Mouse (Mus musculus) midbrain, embryonic 15.5 days (tissue): ENCODE measurements around the gene Rbm44. TPM values are rescaled to one million over a fixed set of nuclear protein-coding genes. Genes with fewer than 3 reads are reported as not detected.
A peak's percentile ranks its signal among the peaks of the same experiment; 100 is the strongest.

Source experiments
- ATAC-seq: fragments of 200-750 bp; cut with Nextera tagmentation; replicated peaks from 2 replicates; pipeline ENCODE4 v1.8.0; 2017; ENCODE audit warnings: moderate TSS enrichment
- H3K27ac ChIP-seq: fragments of 300-500 bp; sonication (generic); 2 replicates; pipeline ENCODE4 v1.5.1; 2015; ENCODE audit warnings: mild to moderate bottlenecking, inconsistent platforms
- H3K27me3 ChIP-seq: fragments of 300-500 bp; sonication (generic); replicated peaks from 2 replicates; pipeline ENCODE4 v1.6.1; 2015; ENCODE audit warnings: inconsistent platforms
- H3K36me3 ChIP-seq: fragments of 300-500 bp; sonication (generic); replicated peaks from 2 replicates; pipeline ENCODE4 v1.6.1; 2015; ENCODE audit warnings: inconsistent platforms
- H3K4me1 ChIP-seq: fragments of 300-500 bp; sonication (generic); 2 replicates; pipeline ENCODE4 v1.6.1; 2015; ENCODE audit warnings: inconsistent platforms
- H3K4me2 ChIP-seq: fragments of 300-500 bp; sonication (generic); 2 replicates; pipeline ENCODE4 v1.6.1; 2015; ENCODE audit warnings: inconsistent platforms, mild to moderate bottlenecking, moderate library complexity
- H3K4me3 ChIP-seq: fragments of 300-500 bp; sonication (generic); 2 replicates; pipeline ENCODE4 v1.5.1; 2015; ENCODE audit warnings: mild to moderate bottlenecking, inconsistent platforms
- H3K9ac ChIP-seq: fragments of 300-500 bp; sonication (generic); 2 replicates; pipeline ENCODE4 v1.6.1; 2015; ENCODE audit warnings: mild to moderate bottlenecking, inconsistent platforms
- H3K9me3 ChIP-seq: fragments of 300-500 bp; sonication (generic); 2 replicates; pipeline ENCODE4 v1.6.1; 2016; ENCODE audit warnings: inconsistent platforms
- WGBS: fragments of 180-500 bp; shearing (Covaris S2); methylation state at CpG from one replicate; pipeline ENCODE4 v1.1.7; 2015; ENCODE audit warnings: mixed read lengths; 5-methylcytosine and 5-hydroxymethylcytosine counted together
- polyA plus RNA-seq: library from polyadenylated mRNA; unstranded; fragments of >200 nt; fragmentation: Nextera tagmentation; extraction: Ambion mirVana; gene quantifications from 2 replicates; pipeline ENCODE4 v1.2.1, GENCODE M21; 2015

Rbm44 gene
- polyA plus RNA-seq, 1 experiment from 2014 or later: 0.15 TPM

- 5% methylated on average over 14 of the region's 14 CpGs for WGBS
- ATAC-seq: 0 out of 2 replicates have a peak, but pooled peaks have one; percentile 37
- peak overlapping the region; percentile 75 for H3K4me2 ChIP-seq
- H3K27ac ChIP-seq: no peak overlapping the region
- H3K9ac ChIP-seq: peak overlapping the region; percentile 34
- H3K4me3 ChIP-seq: peak overlapping the region; percentile 38
- H3K27me3 ChIP-seq: peaks cover 19% of the 10 kb centered on the region
- H3K9me3 ChIP-seq: no peaks in the 10 kb centered on the region
- no peaks in the 10 kb centered on the region for H3K36me3 ChIP-seq
- peaks cover 20% of the 10 kb centered on the region for H3K4me1 ChIP-seq
Measured at GRCm38 (mm10) chr1:91180174-91180565, 35.3 kb downstream of the Rbm44 start.

- no peak for ATAC-seq
- no peaks in the 10 kb centered on the region for H3K36me3 ChIP-seq
- H3K4me1 ChIP-seq: peaks cover 20% of the 10 kb centered on the region
- H3K9ac ChIP-seq: no peak overlapping the region
- no peak overlapping the region for H3K27ac ChIP-seq
- H3K4me3 ChIP-seq: no peak overlapping the region
- no peaks in the 10 kb centered on the region for H3K9me3 ChIP-seq
- 78% methylated on average over 6 of the region's 6 CpGs for WGBS
- no peak overlapping the region for H3K4me2 ChIP-seq
- peaks cover 19% of the 10 kb centered on the region for H3K27me3 ChIP-seq
Measured at GRCm38 (mm10) chr1:91180723-91181122, 35.8 kb downstream of the Rbm44 start.

- Histone ChIP-seq H3K27ac (no peak overlapping the region), H3K9me3 (no peaks in the 10 kb centered on the region), H3K4me2 (no peak overlapping the region), H3K9ac (no peak overlapping the region), H3K4me1 (peaks cover 20% of the 10 kb centered on the region), H3K27me3 (peaks cover 19% of the 10 kb centered on the region), H3K4me3 (no peak overlapping the region), H3K36me3 (no peaks in the 10 kb centered on the region)
- no peak for ATAC-seq
- WGBS: 50% methylated on average over 5 of the region's 5 CpGs
Measured at GRCm38 (mm10) chr1:91181261-91181660, 36.4 kb downstream of the Rbm44 start.

- H3K36me3 ChIP-seq: no peaks in the 10 kb centered on the region
- H3K4me1 ChIP-seq: peaks cover 20% of the 10 kb centered on the region
- ATAC-seq: no peak
- peak overlapping the region; percentile 7; the same call in 1 of the 2 replicates for H3K4me2 ChIP-seq
- peaks cover 19% of the 10 kb centered on the region for H3K27me3 ChIP-seq
- H3K4me3 ChIP-seq: no peak overlapping the region
- no peak overlapping the region for H3K9ac ChIP-seq
- H3K27ac ChIP-seq: no peak overlapping the region
- no peaks in the 10 kb centered on the region for H3K9me3 ChIP-seq
- WGBS: 43% methylated on average over 12 of the region's 12 CpGs
Measured at GRCm38 (mm10) chr1:91181784-91182450, 37.0 kb downstream of the Rbm44 start.

GRCm38 (mm10) chr1:91183305-91183704 lies 38.4 kb downstream of the Rbm44 start:
- no peak for ATAC-seq
- H3K4me2 ChIP-seq: no peak overlapping the region
- H3K4me3 ChIP-seq: no peak overlapping the region
- H3K4me1 ChIP-seq: peaks cover 20% of the 10 kb centered on the region
- peaks cover 19% of the 10 kb centered on the region for H3K27me3 ChIP-seq
- H3K27ac ChIP-seq: no peak overlapping the region
- H3K36me3 ChIP-seq: no peaks in the 10 kb centered on the region
- H3K9me3 ChIP-seq: no peaks in the 10 kb centered on the region
- WGBS: 82% methylated on average over 10 of the region's 10 CpGs
- no peak overlapping the region for H3K9ac ChIP-seq

GRCm38 (mm10) chr1:91186677-91187076 lies 41.8 kb downstream of the Rbm44 start:
- H3K4me3 ChIP-seq: no peak overlapping the region
- no peak overlapping the region for H3K4me2 ChIP-seq
- H3K27me3 ChIP-seq: no peaks in the 10 kb centered on the region
- no peak overlapping the region for H3K27ac ChIP-seq
- no peaks in the 10 kb centered on the region for H3K36me3 ChIP-seq
- WGBS: 91% methylated on average over 6 of the region's 6 CpGs
- H3K9ac ChIP-seq: no peak overlapping the region
- ATAC-seq: no peak
- H3K4me1 ChIP-seq: 0 out of 2 replicates have a peak, but pooled peaks cover 4% of the 10 kb centered on the region
- no peaks in the 10 kb centered on the region for H3K9me3 ChIP-seq

- Histone ChIP-seq H3K9me3 (no peaks in the 10 kb centered on the region), H3K4me2 (no peak overlapping the region), H3K36me3 (no peaks in the 10 kb centered on the region), H3K27ac (no peak overlapping the region), H3K9ac (no peak overlapping the region), H3K4me3 (no peak overlapping the region), H3K27me3 (no peaks in the 10 kb centered on the region), H3K4me1 (0 out of 2 replicates have a peak, but pooled peaks cover 2% of the 10 kb centered on the region)
- ATAC-seq: no peak
- WGBS: 90% methylated on average over 5 of the region's 5 CpGs
Measured at GRCm38 (mm10) chr1:91187315-91187714, 42.4 kb downstream of the Rbm44 start.

GRCm38 (mm10) chr1:91187786-91188640 lies 43.1 kb downstream of the Rbm44 start:
- no peak overlapping the region for H3K4me2 ChIP-seq
- no peaks in the 10 kb centered on the region for H3K4me1 ChIP-seq
- WGBS: 86% methylated on average over 7 of the region's 7 CpGs
- H3K27ac ChIP-seq: no peak overlapping the region
- no peak for ATAC-seq
- H3K9me3 ChIP-seq: no peaks in the 10 kb centered on the region
- H3K4me3 ChIP-seq: no peak overlapping the region
- no peaks in the 10 kb centered on the region for H3K36me3 ChIP-seq
- no peaks in the 10 kb centered on the region for H3K27me3 ChIP-seq
- no peak overlapping the region for H3K9ac ChIP-seq

- H3K27ac ChIP-seq: no peak overlapping the region
- H3K27me3 ChIP-seq: no peaks in the 10 kb centered on the region
- H3K4me2 ChIP-seq: no peak overlapping the region
- no peaks in the 10 kb centered on the region for H3K9me3 ChIP-seq
- no peaks in the 10 kb centered on the region for H3K4me1 ChIP-seq
- H3K4me3 ChIP-seq: no peak overlapping the region
- no peak overlapping the region for H3K9ac ChIP-seq
- WGBS: 91% methylated on average over 10 of the region's 10 CpGs
- no peak for ATAC-seq
- no peaks in the 10 kb centered on the region for H3K36me3 ChIP-seq
Measured at GRCm38 (mm10) chr1:91188851-91189460, 44.1 kb downstream of the Rbm44 start.

GRCm38 (mm10) chr1:91192184-91192583 lies 47.3 kb downstream of the Rbm44 start:
- Histone ChIP-seq H3K27ac (no peak overlapping the region), H3K27me3 (no peaks in the 10 kb centered on the region), H3K9me3 (no peaks in the 10 kb centered on the region), H3K4me2 (no peak overlapping the region), H3K4me3 (no peak overlapping the region), H3K4me1 (no peaks in the 10 kb centered on the region), H3K36me3 (no peaks in the 10 kb centered on the region), H3K9ac (no peak overlapping the region)
- ATAC-seq: no peak
- WGBS: 81% methylated on average over 8 of the region's 8 CpGs

GRCm38 (mm10) chr1:91193242-91193641 lies 48.4 kb downstream of the Rbm44 start:
- no peak overlapping the region for H3K27ac ChIP-seq
- H3K9ac ChIP-seq: no peak overlapping the region
- H3K27me3 ChIP-seq: no peaks in the 10 kb centered on the region
- no peak overlapping the region for H3K4me2 ChIP-seq
- 79% methylated on average over 4 of the region's 4 CpGs for WGBS
- H3K4me1 ChIP-seq: no peaks in the 10 kb centered on the region
- ATAC-seq: no peak
- no peaks in the 10 kb centered on the region for H3K9me3 ChIP-seq
- no peak overlapping the region for H3K4me3 ChIP-seq
- H3K36me3 ChIP-seq: no peaks in the 10 kb centered on the region

GRCm38 (mm10) chr1:91193680-91194079 lies 48.8 kb downstream of the Rbm44 start:
- Histone ChIP-seq H3K27me3 (no peaks in the 10 kb centered on the region), H3K9me3 (no peaks in the 10 kb centered on the region)
- 86% methylated on average over 4 of the region's 4 CpGs for WGBS

More at GRCm38 (mm10) chr1:91193680-91194079, 48.8 kb downstream of the Rbm44 start:
- Histone ChIP-seq H3K27ac (no peak overlapping the region), H3K9ac (no peak overlapping the region), H3K36me3 (no peaks in the 10 kb centered on the region), H3K4me3 (no peak overlapping the region), H3K4me2 (no peak overlapping the region), H3K4me1 (no peaks in the 10 kb centered on the region)
- no peak for ATAC-seq
